Mouse (Mus musculus) G1E (cell line): ENCODE measurements around the gene Olfr49.

ENCODE experiments used
- CTCF ChIP-seq: IDR thresholded peaks from 2 replicates; pipeline ENCODE4 v1.5.1; 2012; ENCODE audit warnings: low read depth, low read length, inconsistent platforms, mixed read lengths
- GATA1 ChIP-seq: IDR thresholded peaks from 2 replicates; pipeline ENCODE4 v1.6.1; 2012; ENCODE audit warnings: borderline replicate concordance, low read length, inconsistent platforms, mixed read lengths
- GATA2 ChIP-seq: IDR thresholded peaks from 2 replicates; pipeline ENCODE4 v1.6.1; 2012; ENCODE audit warnings: low read depth, low read length, inconsistent platforms, borderline replicate concordance
- POLR2AphosphoS5 ChIP-seq: IDR thresholded peaks from 2 replicates; pipeline ENCODE4 v1.6.1; 2012; ENCODE audit warnings: low read depth, low read length, inconsistent platforms; ENCODE audit not compliant: insufficient replicate concordance
- TAL1 ChIP-seq: conservative IDR thresholded peaks from 2 replicates; pipeline ENCODE4 v1.6.1; 2012; ENCODE audit warnings: low read depth, low read length, inconsistent platforms, mixed read lengths

GRCm38 (mm10) chr14:54235825-54236540, 48.8 kb downstream of the Olfr49 start:
- TF ChIP-seq CTCF (no peak), GATA1 (no peak), POLR2AphosphoS5 (no peak), TAL1 (no peak), GATA2 (no peak)
